Mouse (Mus musculus): Measurements from ENCODE around the gene Anks1b. TPM values are rescaled to one million over a fixed set of nuclear protein-coding genes. Genes with fewer than 3 reads are reported as not detected.

Gene Anks1b
- polyA plus RNA-seq, 1 experiment from 2014 or later: 9.7 TPM

- Histone ChIP-seq H3K9me3 (ENCODE audit: control insufficient read depth, low read length) (no peaks in the 10 kb centered on the region), H3K27me3 (ENCODE audit: control insufficient read depth, insufficient read depth, low read length) (no peaks in the 10 kb centered on the region), H3K9ac (ENCODE audit: low read length) (no peak overlapping the region), H3K4me3 (ENCODE audit: low read depth, low read length) (no peak overlapping the region), H3K36me3 (ENCODE audit: control insufficient read depth, insufficient read depth, low read length) (no peaks in the 10 kb centered on the region), H3K4me1 (ENCODE audit: control insufficient read depth, insufficient read depth, low read length) (0 out of 2 replicates have a peak, but pooled peaks cover 3% of the 10 kb centered on the region), H3K4me2 (ENCODE audit: low read depth) (no peak overlapping the region), H3K27ac (ENCODE audit: low read depth, low read length) (no peak overlapping the region)
- WGBS: 16% methylated on average over 10 of the region's 10 CpGs
- ATAC-seq (ENCODE audit: insufficient read depth, low FRiP score, low TSS enrichment) (no peak), DNase-seq (ENCODE audit: low spot score) (peak; percentile 36)
Measured at GRCm38 (mm10) chr10:90863881-90864598, 990.7 kb downstream of the Anks1b start.

- Histone ChIP-seq H3K36me3 (ENCODE audit: control insufficient read depth, insufficient read depth, low read length) (no peaks in the 10 kb centered on the region), H3K9me3 (ENCODE audit: control insufficient read depth, low read length) (no peaks in the 10 kb centered on the region), H3K27ac (ENCODE audit: low read depth, low read length) (no peak overlapping the region), H3K9ac (ENCODE audit: low read length) (no peak overlapping the region), H3K4me1 (ENCODE audit: control insufficient read depth, insufficient read depth, low read length) (0 out of 2 replicates have a peak, but pooled peaks cover 3% of the 10 kb centered on the region), H3K4me3 (ENCODE audit: low read depth, low read length) (no peak overlapping the region), H3K4me2 (ENCODE audit: low read depth) (no peak overlapping the region), H3K27me3 (ENCODE audit: control insufficient read depth, insufficient read depth, low read length) (no peaks in the 10 kb centered on the region)
- 40% methylated on average over 3 of the region's 3 CpGs for WGBS
- no peak for DNase-seq (ENCODE audit: low spot score)
- ATAC-seq (ENCODE audit: insufficient read depth, low FRiP score, low TSS enrichment): no peak
Measured at GRCm38 (mm10) chr10:90864599-90864889, 991.2 kb downstream of the Anks1b start.

GRCm38 (mm10) chr10:90873204-90873603 lies 999.9 kb downstream of the Anks1b start:
- no peak overlapping the region for H3K4me2 ChIP-seq (ENCODE audit: low read depth)
- 90% methylated on average over 5 of the region's 5 CpGs for WGBS

GRCm38 (mm10) chr10:90874166-90874565 lies 1000.9 kb downstream of the Anks1b start:
- ATAC-seq (ENCODE audit: insufficient read depth, low FRiP score, low TSS enrichment): no peak

More at GRCm38 (mm10) chr10:90873204-90873603, 999.9 kb downstream of the Anks1b start:
- H3K9me3 ChIP-seq (ENCODE audit: control insufficient read depth, low read length): no peaks in the 10 kb centered on the region
- no peak for ATAC-seq (ENCODE audit: insufficient read depth, low FRiP score, low TSS enrichment)
- H3K27ac ChIP-seq (ENCODE audit: low read depth, low read length): no peak overlapping the region
- H3K36me3 ChIP-seq (ENCODE audit: control insufficient read depth, insufficient read depth, low read length): no peaks in the 10 kb centered on the region
- H3K27me3 ChIP-seq (ENCODE audit: control insufficient read depth, insufficient read depth, low read length): no peaks in the 10 kb centered on the region
- H3K9ac ChIP-seq (ENCODE audit: low read length): no peak overlapping the region
- H3K4me3 ChIP-seq (ENCODE audit: low read depth, low read length): no peak overlapping the region
- DNase-seq (ENCODE audit: low spot score): no peak
- H3K4me1 ChIP-seq (ENCODE audit: control insufficient read depth, insufficient read depth, low read length): no peaks in the 10 kb centered on the region

GRCm38 (mm10) chr10:90880854-90881560 lies 1007.7 kb downstream of the Anks1b start:
- Histone ChIP-seq H3K27ac (ENCODE audit: low read depth, low read length) (no peak overlapping the region), H3K27me3 (ENCODE audit: control insufficient read depth, insufficient read depth, low read length) (no peaks in the 10 kb centered on the region), H3K4me2 (ENCODE audit: low read depth) (no peak overlapping the region), H3K36me3 (ENCODE audit: control insufficient read depth, insufficient read depth, low read length) (no peaks in the 10 kb centered on the region), H3K4me1 (ENCODE audit: control insufficient read depth, insufficient read depth, low read length) (no peaks in the 10 kb centered on the region), H3K9ac (ENCODE audit: low read length) (no peak overlapping the region), H3K4me3 (ENCODE audit: low read depth, low read length) (no peak overlapping the region), H3K9me3 (ENCODE audit: control insufficient read depth, low read length) (no peaks in the 10 kb centered on the region)
- DNase-seq (ENCODE audit: low spot score) (peak; percentile 30), ATAC-seq (ENCODE audit: insufficient read depth, low FRiP score, low TSS enrichment) (no peak)
- WGBS: 37% methylated on average over 8 of the region's 8 CpGs

More at GRCm38 (mm10) chr10:90874166-90874565, 1000.9 kb downstream of the Anks1b start:
- WGBS: 79% methylated on average over 3 of the region's 3 CpGs
- no peak overlapping the region for H3K4me3 ChIP-seq (ENCODE audit: low read depth, low read length)
- H3K36me3 ChIP-seq (ENCODE audit: control insufficient read depth, insufficient read depth, low read length): no peaks in the 10 kb centered on the region
- no peaks in the 10 kb centered on the region for H3K4me1 ChIP-seq (ENCODE audit: control insufficient read depth, insufficient read depth, low read length)
- no peak for DNase-seq (ENCODE audit: low spot score)
- H3K9me3 ChIP-seq (ENCODE audit: control insufficient read depth, low read length): no peaks in the 10 kb centered on the region
- no peak overlapping the region for H3K27ac ChIP-seq (ENCODE audit: low read depth, low read length)
- H3K4me2 ChIP-seq (ENCODE audit: low read depth): no peak overlapping the region
- H3K9ac ChIP-seq (ENCODE audit: low read length): no peak overlapping the region
- no peaks in the 10 kb centered on the region for H3K27me3 ChIP-seq (ENCODE audit: control insufficient read depth, insufficient read depth, low read length)

GRCm38 (mm10) chr10:90889566-90889965 lies 1016.3 kb downstream of the Anks1b start:
- ATAC-seq (ENCODE audit: insufficient read depth, low FRiP score, low TSS enrichment) (no peak), DNase-seq (ENCODE audit: low spot score) (no peak)
- no peaks in the 10 kb centered on the region for H3K9me3 ChIP-seq (ENCODE audit: control insufficient read depth, low read length)
- 85% methylated on average over 5 of the region's 5 CpGs for WGBS
- H3K36me3 ChIP-seq (ENCODE audit: control insufficient read depth, insufficient read depth, low read length): no peaks in the 10 kb centered on the region
- H3K27ac ChIP-seq (ENCODE audit: low read depth, low read length): no peak overlapping the region
- H3K4me3 ChIP-seq (ENCODE audit: low read depth, low read length): no peak overlapping the region
- H3K4me2 ChIP-seq (ENCODE audit: low read depth): no peak overlapping the region
- H3K4me1 ChIP-seq (ENCODE audit: control insufficient read depth, insufficient read depth, low read length): no peaks in the 10 kb centered on the region
- H3K9ac ChIP-seq (ENCODE audit: low read length): no peak overlapping the region
- no peaks in the 10 kb centered on the region for H3K27me3 ChIP-seq (ENCODE audit: control insufficient read depth, insufficient read depth, low read length)

GRCm38 (mm10) chr10:90892728-90893127 lies 1019.4 kb downstream of the Anks1b start:
- no peaks in the 10 kb centered on the region for H3K36me3 ChIP-seq (ENCODE audit: control insufficient read depth, insufficient read depth, low read length)
- H3K4me3 ChIP-seq (ENCODE audit: low read depth, low read length): no peak overlapping the region
- no peak for DNase-seq (ENCODE audit: low spot score)
- H3K27me3 ChIP-seq (ENCODE audit: control insufficient read depth, insufficient read depth, low read length): no peaks in the 10 kb centered on the region
- H3K9ac ChIP-seq (ENCODE audit: low read length): no peak overlapping the region
- no peak overlapping the region for H3K27ac ChIP-seq (ENCODE audit: low read depth, low read length)
- no peak for ATAC-seq (ENCODE audit: insufficient read depth, low FRiP score, low TSS enrichment)
- H3K4me1 ChIP-seq (ENCODE audit: control insufficient read depth, insufficient read depth, low read length): no peaks in the 10 kb centered on the region
- WGBS: 81% methylated on average over 11 of the region's 11 CpGs
- H3K9me3 ChIP-seq (ENCODE audit: control insufficient read depth, low read length): no peaks in the 10 kb centered on the region
- no peak overlapping the region for H3K4me2 ChIP-seq (ENCODE audit: low read depth)

- Histone ChIP-seq H3K9me3 (ENCODE audit: control insufficient read depth, low read length) (no peaks in the 10 kb centered on the region), H3K4me2 (ENCODE audit: low read depth) (no peak overlapping the region), H3K9ac (ENCODE audit: low read length) (no peak overlapping the region), H3K4me3 (ENCODE audit: low read depth, low read length) (no peak overlapping the region), H3K4me1 (ENCODE audit: control insufficient read depth, insufficient read depth, low read length) (no peaks in the 10 kb centered on the region), H3K27ac (ENCODE audit: low read depth, low read length) (no peak overlapping the region), H3K27me3 (ENCODE audit: control insufficient read depth, insufficient read depth, low read length) (no peaks in the 10 kb centered on the region), H3K36me3 (ENCODE audit: control insufficient read depth, insufficient read depth, low read length) (no peaks in the 10 kb centered on the region)
- ATAC-seq (ENCODE audit: insufficient read depth, low FRiP score, low TSS enrichment): no peak
- WGBS: 66% methylated on average over 3 of the region's 3 CpGs
- DNase-seq (ENCODE audit: low spot score): no peak
Measured at GRCm38 (mm10) chr10:90897894-90898293, 1024.6 kb downstream of the Anks1b start.

GRCm38 (mm10) chr10:90904185-90904584 lies 1030.9 kb downstream of the Anks1b start:
- H3K4me2 ChIP-seq (ENCODE audit: low read depth): no peak overlapping the region
- H3K27ac ChIP-seq (ENCODE audit: low read depth, low read length): no peak overlapping the region
- H3K36me3 ChIP-seq (ENCODE audit: control insufficient read depth, insufficient read depth, low read length): no peaks in the 10 kb centered on the region
- no peaks in the 10 kb centered on the region for H3K27me3 ChIP-seq (ENCODE audit: control insufficient read depth, insufficient read depth, low read length)
- no peak overlapping the region for H3K9ac ChIP-seq (ENCODE audit: low read length)
- H3K4me3 ChIP-seq (ENCODE audit: low read depth, low read length): no peak overlapping the region
- H3K4me1 ChIP-seq (ENCODE audit: control insufficient read depth, insufficient read depth, low read length): no peaks in the 10 kb centered on the region
- no peaks in the 10 kb centered on the region for H3K9me3 ChIP-seq (ENCODE audit: control insufficient read depth, low read length)
- no peak for ATAC-seq (ENCODE audit: insufficient read depth, low FRiP score, low TSS enrichment)
- DNase-seq (ENCODE audit: low spot score): no peak

All from neural tube, embryonic 11.5 days (tissue).